Mouse (Mus musculus) CH12.LX (cell line): ENCODE data around the gene Arl6ip4. TPM values are rescaled to one million over a fixed set of nuclear protein-coding genes. Genes with fewer than 3 reads are reported as not detected.

Source experiments
- DNase-seq: peaks from one replicate; pipeline ENCODE4 v3.0.0-alpha.2; 2013; ENCODE audit errors: extremely low read depth
- H3K27ac ChIP-seq: 2 replicates; pipeline ENCODE4 v1.5.1; 2012; ENCODE audit warnings: low read depth, mild to moderate bottlenecking, control low read depth, moderate library complexity; ENCODE audit not compliant: insufficient read depth
- H3K27me3 ChIP-seq: replicated peaks from 2 replicates; pipeline ENCODE3; 2012; ENCODE audit warnings: inconsistent platforms
- H3K36me3 ChIP-seq, 2 experiments: replicated peaks in 1 of 2; 2 replicates each; pipeline versions ENCODE3 to v1.6.1; 2012; ENCODE audit warnings: inconsistent platforms in 1 of 2, low read length in 1 of 2, mild to moderate bottlenecking in 1 of 2, mixed read lengths in 1 of 2, moderate library complexity in 1 of 2; ENCODE audit not compliant: control insufficient read depth in 1 of 2, insufficient read depth in 1 of 2
- H3K4me1 ChIP-seq, 2 experiments: 2 replicates each; pipeline ENCODE4 v1.6.1; 2012; ENCODE audit warnings: inconsistent platforms in 1 of 2, moderate library complexity in 1 of 2; ENCODE audit not compliant: insufficient read depth in 2 of 2, control insufficient read depth in 1 of 2
- H3K4me2 ChIP-seq: 2 replicates; pipeline ENCODE4 v1.6.1; 2012; ENCODE audit warnings: low read depth, mild to moderate bottlenecking, control low read depth; ENCODE audit not compliant: poor library complexity, insufficient read depth, severe bottlenecking
- H3K4me3 ChIP-seq, 3 experiments: fragments of 150-350 bp in 1 of 3; sonication (generic) in 1 of 3; replicated peaks in 1 of 3; 2 replicates each; pipeline versions ENCODE3 to v1.5.1; 2011 to 2012; ENCODE audit warnings: low read depth in 2 of 3, low read length in 2 of 3, mild to moderate bottlenecking in 2 of 3, moderate library complexity in 2 of 3, control low read depth in 1 of 3, improper control_type of control experiment in 1 of 3, inconsistent platforms in 1 of 3, mixed read lengths in 1 of 3; ENCODE audit not compliant: poor library complexity in 1 of 3
- H3K79me2 ChIP-seq: replicated peaks from 2 replicates; pipeline ENCODE4 v1.6.1; 2012; ENCODE audit warnings: mild to moderate bottlenecking, moderate library complexity; ENCODE audit not compliant: control insufficient read depth, poor library complexity, insufficient read depth, severe bottlenecking; ENCODE audit errors: extremely low read depth
- H3K9ac ChIP-seq: 2 replicates; pipeline ENCODE4 v1.6.1; 2012; ENCODE audit warnings: low read depth, mild to moderate bottlenecking, control low read depth, moderate library complexity; ENCODE audit not compliant: insufficient read depth
- H3K9me3 ChIP-seq: replicated peaks from 2 replicates; pipeline ENCODE3; 2012; ENCODE audit warnings: low read length, inconsistent platforms, mixed read lengths
- E2F4 ChIP-seq: IDR thresholded peaks from 2 replicates; pipeline ENCODE4 v1.6.1; 2011; ENCODE audit warnings: low read depth, low read length, improper control_type of control experiment; ENCODE audit not compliant: insufficient replicate concordance
- EP300 ChIP-seq: IDR thresholded peaks from 2 replicates; pipeline ENCODE4 v1.6.1; 2011; ENCODE audit warnings: low read length, improper control_type of control experiment
- ETS1 ChIP-seq: conservative IDR thresholded peaks from 2 replicates; pipeline ENCODE4 v1.6.1; 2012; ENCODE audit warnings: low read depth, mild to moderate bottlenecking, inconsistent platforms, low read length, improper control_type of control experiment, moderate library complexity
- GABPA ChIP-seq: IDR thresholded peaks from 2 replicates; pipeline ENCODE4 v1.6.1; 2012; ENCODE audit warnings: low read depth, low read length, improper control_type of control experiment, inconsistent platforms; ENCODE audit not compliant: insufficient replicate concordance
- JUN ChIP-seq: IDR thresholded peaks from 2 replicates; pipeline ENCODE4 v1.6.1; 2011; ENCODE audit warnings: low read depth, mild to moderate bottlenecking, low read length, improper control_type of control experiment, moderate library complexity; ENCODE audit not compliant: insufficient read depth
- KAT2A ChIP-seq: IDR thresholded peaks from 2 replicates; pipeline ENCODE4 v1.6.1; 2012; ENCODE audit warnings: low read length, improper control_type of control experiment, inconsistent platforms; ENCODE audit not compliant: insufficient replicate concordance
- MXI1 ChIP-seq: IDR thresholded peaks from 2 replicates; pipeline ENCODE4 v1.6.1; 2011; ENCODE audit warnings: mild to moderate bottlenecking, low read depth, low read length, improper control_type of control experiment
- RCOR1 ChIP-seq: conservative IDR thresholded peaks from 2 replicates; pipeline ENCODE4 v1.6.1; 2012; ENCODE audit warnings: low read depth, mild to moderate bottlenecking, inconsistent platforms, low read length, improper control_type of control experiment
- SMC3 ChIP-seq: IDR thresholded peaks from 2 replicates; pipeline ENCODE4 v1.6.1; 2011; ENCODE audit warnings: low read depth, low read length, improper control_type of control experiment
- TBP ChIP-seq: conservative IDR thresholded peaks from 2 replicates; pipeline ENCODE4 v1.6.1; 2011; ENCODE audit warnings: low read depth, low read length, improper control_type of control experiment
- UBTF ChIP-seq: IDR thresholded peaks from 2 replicates; pipeline ENCODE4 v1.6.1; 2012; ENCODE audit warnings: low read depth, mild to moderate bottlenecking, inconsistent platforms, low read length, improper control_type of control experiment, moderate library complexity
- USF1 ChIP-seq: IDR thresholded peaks from 2 replicates; pipeline ENCODE4 v1.6.1; 2014; ENCODE audit warnings: low read depth, mild to moderate bottlenecking, inconsistent platforms, low read length, improper control_type of control experiment
- ZKSCAN1 ChIP-seq: IDR thresholded peaks from 2 replicates; pipeline ENCODE4 v1.6.1; 2012; ENCODE audit warnings: low read depth, inconsistent platforms, low read length, improper control_type of control experiment, borderline replicate concordance
- dilution Hi-C: fragments of 300-500 bp; cut with MboI; formaldehyde crosslinking; loops from 2 replicates; pipeline ENCODE4 v1.14.3; 2020; ENCODE audit warnings: low sequenced_read_pairs; ENCODE audit not compliant: extremely low pct_unique_long_range_greater_than_20kb, extremely low pct_ligation_motif_present
- in situ Hi-C: fragments of 300-500 bp; cut with MboI; formaldehyde crosslinking; loops from 3 replicates; pipeline ENCODE4 v1.14.3; 2019; ENCODE audit warnings: low sequenced_read_pairs, low pct_ligation_motif_present, low pct_unique_long_range_greater_than_20kb, mixed read lengths
- polyA plus RNA-seq: library from polyadenylated mRNA; unstranded; fragments of >175 nt; gene quantifications from 2 replicates; pipeline ENCODE4 v1.2.1, GENCODE M21; 2012; ENCODE audit warnings: low read depth; ENCODE audit not compliant: insufficient read length
- total RNA-seq, 2 experiments: library from RNA; depleted of rRNA; stranded (reverse); fragments of 300-350 nt in 1 of 2; fragments of >200 nt in 1 of 2; gene quantifications; 2 replicates each; pipeline ENCODE4 v1.2.3; 2012 to 2014

The Arl6ip4 gene
- total and polyA plus RNA-seq, 3 experiments, result 37.2 to 130 (median 63.2) TPM

GRCm38 (mm10) chr5:124093120-124093794 is 22.6 kb upstream of the Arl6ip4 start:
- dilution Hi-C loops, result no loop called here
- in situ Hi-C loops, result no loop called here
- peaks cover 0 to 8% of the 10 kb centered on the region in 2 experiments; a peak in 2 of 4 replicates for H3K4me1 ChIP-seq

GRCm38 (mm10) chr5:124093852-124094604 is 21.9 kb upstream of the Arl6ip4 start:
- no peak overlapping the region for H3K27ac ChIP-seq
- peaks cover 2% of the 10 kb centered on the region for H3K27me3 ChIP-seq
- DNase-seq, result no peak
- H3K9ac ChIP-seq, result no peak overlapping the region
- dilution Hi-C loops (no loop called here), in situ Hi-C loops (no loop called here)
- H3K36me3 ChIP-seq, result peaks cover 8 to 42% of the 10 kb centered on the region in 2 experiments
- H3K4me1 ChIP-seq, result peaks cover 0 to 8% of the 10 kb centered on the region in 2 experiments; a peak in 2 of 4 replicates
- H3K4me2 ChIP-seq, result no peak overlapping the region
- H3K4me3 ChIP-seq, result no peak overlapping the region
- H3K9me3 ChIP-seq, result peaks cover 3% of the 10 kb centered on the region
- TF ChIP-seq EP300, result no peak
- TF ChIP-seq TBP, result no peak
- no peaks in the 10 kb centered on the region for H3K79me2 ChIP-seq

More at GRCm38 (mm10) chr5:124093120-124093794, 22.6 kb upstream of the Arl6ip4 start:
- Histone ChIP-seq H3K4me3 (no peak overlapping the region), H3K9ac (no peak overlapping the region), H3K27me3 (peaks cover 2% of the 10 kb centered on the region), H3K27ac (no peak overlapping the region), H3K4me2 (no peak overlapping the region), H3K79me2 (no peaks in the 10 kb centered on the region), H3K36me3 (peaks cover 8 to 40% of the 10 kb centered on the region in 2 experiments), H3K9me3 (no peaks in the 10 kb centered on the region)
- TF ChIP-seq JUN (no peak), KAT2A (no peak), MXI1 (no peak), RCOR1 (no peak), ZKSCAN1 (no peak), SMC3 (no peak), USF1 (no peak), ETS1 (no peak), UBTF (no peak), E2F4 (no peak), GABPA (no peak)
- no peak for DNase-seq
